Mouse (Mus musculus): ENCODE data around the gene Lysmd4. TPM values are rescaled to one million over a fixed set of nuclear protein-coding genes. Genes with fewer than 3 reads are reported as not detected.

Lysmd4 gene
- polyA plus RNA-seq, 1 experiment from 2014 or later, result 9.6 TPM

- no peak overlapping the region for H3K9ac ChIP-seq (ENCODE audit: low read depth, low read length)
- no peaks in the 10 kb centered on the region for H3K36me3 ChIP-seq (ENCODE audit: control insufficient read depth, insufficient read depth)
- peak overlapping the region; percentile 75 for H3K27ac ChIP-seq (ENCODE audit: low read depth, low read length)
- H3K4me2 ChIP-seq (replicated peaks; ENCODE audit: low read depth), result no peak overlapping the region
- no peak overlapping the region for H3K4me3 ChIP-seq (ENCODE audit: low read depth, low read length)
- peak; percentile 72 for ATAC-seq
- no peaks in the 10 kb centered on the region for H3K9me3 ChIP-seq (ENCODE audit: control insufficient read depth)
- 64% methylated on average over 10 of the region's 10 CpGs for WGBS
- TF ChIP-seq CTCF (IDR thresholded peaks at IDR 0.05; ENCODE audit: low read depth), result no peak
- no peaks in the 10 kb centered on the region for H3K4me1 ChIP-seq (replicated peaks; ENCODE audit: control insufficient read depth, insufficient read depth, low read length)
- H3K27me3 ChIP-seq (replicated peaks; ENCODE audit: control insufficient read depth, insufficient read depth, low read length), result no peaks in the 10 kb centered on the region
Measured at GRCm38 (mm10) chr7:67206496-67206895, 15.8 kb upstream of the Lysmd4 start.

GRCm38 (mm10) chr7:67207701-67208100 lies 14.6 kb upstream of the Lysmd4 start:
- TF ChIP-seq CTCF (IDR thresholded peaks at IDR 0.05; ENCODE audit: low read depth), result no peak
- no peaks in the 10 kb centered on the region for H3K9me3 ChIP-seq (ENCODE audit: control insufficient read depth)
- WGBS, result 39% methylated on average over 6 of the region's 6 CpGs
- H3K4me3 ChIP-seq (ENCODE audit: low read depth, low read length), result no peak overlapping the region
- H3K36me3 ChIP-seq (ENCODE audit: control insufficient read depth, insufficient read depth), result no peaks in the 10 kb centered on the region
- ATAC-seq, result peak; percentile 44
- H3K4me2 ChIP-seq (replicated peaks; ENCODE audit: low read depth), result no peak overlapping the region
- H3K27ac ChIP-seq (ENCODE audit: low read depth, low read length), result no peak overlapping the region
- no peaks in the 10 kb centered on the region for H3K27me3 ChIP-seq (replicated peaks; ENCODE audit: control insufficient read depth, insufficient read depth, low read length)
- H3K9ac ChIP-seq (ENCODE audit: low read depth, low read length), result no peak overlapping the region
- no peaks in the 10 kb centered on the region for H3K4me1 ChIP-seq (replicated peaks; ENCODE audit: control insufficient read depth, insufficient read depth, low read length)

DNA sequence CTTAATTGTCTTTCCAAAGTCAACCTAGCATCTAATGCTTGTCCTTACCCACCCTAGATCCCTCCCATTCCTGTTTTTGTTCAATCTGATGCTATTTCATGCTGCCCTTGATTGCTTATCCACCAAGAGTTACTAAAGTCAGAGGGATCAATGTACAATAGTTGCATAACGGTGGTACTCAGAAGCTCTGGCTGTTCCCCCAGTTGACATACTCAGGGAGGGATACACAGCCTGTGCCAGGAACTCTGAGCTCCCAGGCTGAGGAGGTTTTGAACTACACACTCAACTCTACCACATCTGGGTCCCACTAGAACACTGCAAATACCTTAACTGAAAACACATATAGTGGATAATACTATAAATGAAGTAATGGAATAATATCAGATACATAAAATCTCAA lies 14.0 kb upstream of the Lysmd4 start:
- TF ChIP-seq CTCF (IDR thresholded peaks at IDR 0.05; ENCODE audit: low read depth), result no peak
- H3K4me1 ChIP-seq (replicated peaks; ENCODE audit: control insufficient read depth, insufficient read depth, low read length), result no peaks in the 10 kb centered on the region
- H3K9me3 ChIP-seq (ENCODE audit: control insufficient read depth), result no peaks in the 10 kb centered on the region
- H3K4me3 ChIP-seq (ENCODE audit: low read depth, low read length), result no peak overlapping the region
- no peak overlapping the region for H3K4me2 ChIP-seq (replicated peaks; ENCODE audit: low read depth)
- H3K27me3 ChIP-seq (replicated peaks; ENCODE audit: control insufficient read depth, insufficient read depth, low read length), result no peaks in the 10 kb centered on the region
- WGBS, result 56% methylated on average over 1 of the region's 1 CpGs
- H3K36me3 ChIP-seq (ENCODE audit: control insufficient read depth, insufficient read depth), result no peaks in the 10 kb centered on the region
- no peak overlapping the region for H3K27ac ChIP-seq (ENCODE audit: low read depth, low read length)
- no peak for ATAC-seq
- no peak overlapping the region for H3K9ac ChIP-seq (ENCODE audit: low read depth, low read length)

GRCm38 (mm10) chr7:67210004-67210833 lies 12.1 kb upstream of the Lysmd4 start:
- Histone ChIP-seq H3K9ac (ENCODE audit: low read depth, low read length) (no peak overlapping the region), H3K4me2 (replicated peaks; ENCODE audit: low read depth) (no peak overlapping the region), H3K4me1 (replicated peaks; ENCODE audit: control insufficient read depth, insufficient read depth, low read length) (no peaks in the 10 kb centered on the region), H3K36me3 (ENCODE audit: control insufficient read depth, insufficient read depth) (no peaks in the 10 kb centered on the region), H3K9me3 (ENCODE audit: control insufficient read depth) (no peaks in the 10 kb centered on the region), H3K27ac (ENCODE audit: low read depth, low read length) (no peak overlapping the region), H3K4me3 (ENCODE audit: low read depth, low read length) (no peak overlapping the region), H3K27me3 (replicated peaks; ENCODE audit: control insufficient read depth, insufficient read depth, low read length) (no peaks in the 10 kb centered on the region)
- no peak for ATAC-seq
- WGBS, result 48% methylated on average over 6 of the region's 6 CpGs
- no peak for TF ChIP-seq CTCF (IDR thresholded peaks at IDR 0.05; ENCODE audit: low read depth)

GRCm38 (mm10) chr7:67211341-67211740 lies 11.0 kb upstream of the Lysmd4 start:
- no peak for TF ChIP-seq CTCF (IDR thresholded peaks at IDR 0.05; ENCODE audit: low read depth)
- Histone ChIP-seq H3K27me3 (replicated peaks; ENCODE audit: control insufficient read depth, insufficient read depth, low read length) (no peaks in the 10 kb centered on the region), H3K4me2 (replicated peaks; ENCODE audit: low read depth) (no peak overlapping the region), H3K9me3 (ENCODE audit: control insufficient read depth) (no peaks in the 10 kb centered on the region), H3K36me3 (ENCODE audit: control insufficient read depth, insufficient read depth) (no peaks in the 10 kb centered on the region), H3K4me3 (ENCODE audit: low read depth, low read length) (no peak overlapping the region), H3K4me1 (replicated peaks; ENCODE audit: control insufficient read depth, insufficient read depth, low read length) (no peaks in the 10 kb centered on the region), H3K27ac (ENCODE audit: low read depth, low read length) (no peak overlapping the region), H3K9ac (ENCODE audit: low read depth, low read length) (no peak overlapping the region)
- no peak for ATAC-seq
- WGBS, result 78% methylated on average over 6 of the region's 6 CpGs

GRCm38 (mm10) chr7:67211971-67212370 lies 10.4 kb upstream of the Lysmd4 start:
- no peaks in the 10 kb centered on the region for H3K4me1 ChIP-seq (replicated peaks; ENCODE audit: control insufficient read depth, insufficient read depth, low read length)
- no peaks in the 10 kb centered on the region for H3K9me3 ChIP-seq (ENCODE audit: control insufficient read depth)
- H3K36me3 ChIP-seq (ENCODE audit: control insufficient read depth, insufficient read depth), result no peaks in the 10 kb centered on the region
- WGBS, result 47% methylated on average over 4 of the region's 4 CpGs
- H3K4me2 ChIP-seq (replicated peaks; ENCODE audit: low read depth), result no peak overlapping the region
- no peak overlapping the region for H3K9ac ChIP-seq (ENCODE audit: low read depth, low read length)
- no peak for TF ChIP-seq CTCF (IDR thresholded peaks at IDR 0.05; ENCODE audit: low read depth)
- H3K4me3 ChIP-seq (ENCODE audit: low read depth, low read length), result no peak overlapping the region
- H3K27ac ChIP-seq (ENCODE audit: low read depth, low read length), result no peak overlapping the region
- no peak for ATAC-seq
- no peaks in the 10 kb centered on the region for H3K27me3 ChIP-seq (replicated peaks; ENCODE audit: control insufficient read depth, insufficient read depth, low read length)
